Mouse (Mus musculus): ENCODE results near the gene Tiam1. TPM values are rescaled to one million over a fixed set of nuclear protein-coding genes. Genes with fewer than 3 reads are reported as not detected.

Gene Tiam1
- polyA plus RNA-seq, 1 experiment from 2014 or later = 24.1 TPM

DNA sequence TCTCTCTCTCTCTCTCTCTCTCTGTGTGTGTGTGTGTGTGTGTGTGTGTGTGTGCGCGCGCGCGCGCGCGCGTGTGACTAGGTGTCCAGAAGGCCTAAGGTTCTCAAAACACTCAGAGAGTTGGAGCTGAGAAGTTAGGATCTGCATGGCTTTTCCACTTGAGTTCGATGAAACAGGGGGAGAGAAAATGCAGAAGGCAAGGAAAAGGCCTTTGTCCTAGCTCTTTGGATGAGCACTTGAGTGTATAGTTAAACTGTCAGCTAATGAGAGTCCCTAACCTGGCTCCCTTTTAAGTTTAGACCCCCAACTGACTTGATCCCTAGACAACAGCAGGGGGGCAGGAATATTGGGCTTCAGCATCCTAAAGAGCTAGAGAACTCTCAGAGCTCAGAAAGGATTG lies 3.0 kb downstream of the Tiam1 start:
- Histone ChIP-seq H3K9ac (ENCODE audit: low read length) (no peak overlapping the region), H3K4me1 (ENCODE audit: control insufficient read depth, insufficient read depth, low read length) (peaks cover 15% of the 10 kb centered on the region), H3K36me3 (ENCODE audit: control insufficient read depth, insufficient read depth, low read length) (no peaks in the 10 kb centered on the region), H3K27me3 (ENCODE audit: control insufficient read depth, insufficient read depth, low read length) (no peaks in the 10 kb centered on the region), H3K4me2 (ENCODE audit: low read depth, low read length) (no peak overlapping the region), H3K27ac (ENCODE audit: low read length) (no peak overlapping the region), H3K4me3 (replicated peaks; ENCODE audit: low read length) (no peak overlapping the region), H3K9me3 (replicated peaks; ENCODE audit: control insufficient read depth, low read length) (no peaks in the 10 kb centered on the region)
- WGBS = 90% methylated on average over 10 of the region's 10 CpGs
- ATAC-seq (ENCODE audit: insufficient read depth, low FRiP score) = no peak

GRCm38 (mm10) chr16:90139696-90140095 lies 3.9 kb downstream of the Tiam1 start:
- Histone ChIP-seq H3K4me3 (replicated peaks; ENCODE audit: low read length) (no peak overlapping the region), H3K27me3 (ENCODE audit: control insufficient read depth, insufficient read depth, low read length) (no peaks in the 10 kb centered on the region), H3K9ac (ENCODE audit: low read length) (0 out of 2 replicates have a peak overlapping the region, but pooled peaks have one; percentile 2), H3K27ac (ENCODE audit: low read length) (no peak overlapping the region), H3K4me2 (ENCODE audit: low read depth, low read length) (no peak overlapping the region), H3K36me3 (ENCODE audit: control insufficient read depth, insufficient read depth, low read length) (no peaks in the 10 kb centered on the region), H3K9me3 (replicated peaks; ENCODE audit: control insufficient read depth, low read length) (no peaks in the 10 kb centered on the region), H3K4me1 (ENCODE audit: control insufficient read depth, insufficient read depth, low read length) (peaks cover 14% of the 10 kb centered on the region)
- WGBS = 44% methylated on average over 9 of the region's 9 CpGs
- ATAC-seq (ENCODE audit: insufficient read depth, low FRiP score) = no peak

- Histone ChIP-seq H3K9ac (ENCODE audit: low read length) (no peak overlapping the region), H3K4me1 (ENCODE audit: control insufficient read depth, insufficient read depth, low read length) (peaks cover 11% of the 10 kb centered on the region), H3K36me3 (ENCODE audit: control insufficient read depth, insufficient read depth, low read length) (no peaks in the 10 kb centered on the region), H3K9me3 (replicated peaks; ENCODE audit: control insufficient read depth, low read length) (no peaks in the 10 kb centered on the region), H3K27ac (ENCODE audit: low read length) (no peak overlapping the region), H3K4me2 (ENCODE audit: low read depth, low read length) (no peak overlapping the region), H3K4me3 (replicated peaks; ENCODE audit: low read length) (no peak overlapping the region), H3K27me3 (ENCODE audit: control insufficient read depth, insufficient read depth, low read length) (no peaks in the 10 kb centered on the region)
- 79% methylated on average over 12 of the region's 12 CpGs for WGBS
- no peak for ATAC-seq (ENCODE audit: insufficient read depth, low FRiP score)
These were observed 5.4 kb downstream of the Tiam1 start for GRCm38 (mm10) chr16:90138151-90138550.

DNA sequence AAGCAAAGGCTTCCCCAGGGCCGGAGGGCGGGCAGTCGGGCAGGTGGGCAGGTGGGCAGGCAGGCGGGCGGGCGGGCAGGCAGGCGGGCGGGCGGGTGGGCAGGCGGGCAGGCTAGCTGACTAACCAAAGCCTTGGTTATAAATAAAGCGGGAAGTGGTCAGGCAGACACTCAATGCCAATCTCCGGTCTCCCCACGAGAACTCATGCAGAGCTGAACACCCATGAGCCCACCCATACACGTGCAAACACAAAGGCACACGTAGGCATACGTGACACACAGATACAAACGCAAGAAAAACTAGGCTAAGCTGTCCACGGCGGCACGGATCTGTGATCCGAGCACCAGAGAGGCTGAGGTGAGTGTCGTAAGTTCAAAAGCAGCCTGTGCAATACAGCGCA lies 6.4 kb downstream of the Tiam1 start:
- Histone ChIP-seq H3K27ac (ENCODE audit: low read length) (no peak overlapping the region), H3K27me3 (ENCODE audit: control insufficient read depth, insufficient read depth, low read length) (no peaks in the 10 kb centered on the region), H3K36me3 (ENCODE audit: control insufficient read depth, insufficient read depth, low read length) (no peaks in the 10 kb centered on the region), H3K9me3 (replicated peaks; ENCODE audit: control insufficient read depth, low read length) (no peaks in the 10 kb centered on the region), H3K4me3 (replicated peaks; ENCODE audit: low read length) (no peak overlapping the region), H3K9ac (ENCODE audit: low read length) (no peak overlapping the region), H3K4me2 (ENCODE audit: low read depth, low read length) (no peak overlapping the region), H3K4me1 (ENCODE audit: control insufficient read depth, insufficient read depth, low read length) (peaks cover 8% of the 10 kb centered on the region)
- no peak for ATAC-seq (ENCODE audit: insufficient read depth, low FRiP score)
- 93% methylated on average over 23 of the region's 23 CpGs for WGBS

GRCm38 (mm10) chr16:90135580-90135979 lies 8.0 kb downstream of the Tiam1 start:
- Histone ChIP-seq H3K9ac (ENCODE audit: low read length) (no peak overlapping the region), H3K4me3 (replicated peaks; ENCODE audit: low read length) (no peak overlapping the region), H3K36me3 (ENCODE audit: control insufficient read depth, insufficient read depth, low read length) (no peaks in the 10 kb centered on the region), H3K4me2 (ENCODE audit: low read depth, low read length) (no peak overlapping the region), H3K27me3 (ENCODE audit: control insufficient read depth, insufficient read depth, low read length) (no peaks in the 10 kb centered on the region), H3K9me3 (replicated peaks; ENCODE audit: control insufficient read depth, low read length) (no peaks in the 10 kb centered on the region), H3K4me1 (ENCODE audit: control insufficient read depth, insufficient read depth, low read length) (no peaks in the 10 kb centered on the region), H3K27ac (ENCODE audit: low read length) (no peak overlapping the region)
- 91% methylated on average over 3 of the region's 3 CpGs for WGBS
- no peak for ATAC-seq (ENCODE audit: insufficient read depth, low FRiP score)

DNA sequence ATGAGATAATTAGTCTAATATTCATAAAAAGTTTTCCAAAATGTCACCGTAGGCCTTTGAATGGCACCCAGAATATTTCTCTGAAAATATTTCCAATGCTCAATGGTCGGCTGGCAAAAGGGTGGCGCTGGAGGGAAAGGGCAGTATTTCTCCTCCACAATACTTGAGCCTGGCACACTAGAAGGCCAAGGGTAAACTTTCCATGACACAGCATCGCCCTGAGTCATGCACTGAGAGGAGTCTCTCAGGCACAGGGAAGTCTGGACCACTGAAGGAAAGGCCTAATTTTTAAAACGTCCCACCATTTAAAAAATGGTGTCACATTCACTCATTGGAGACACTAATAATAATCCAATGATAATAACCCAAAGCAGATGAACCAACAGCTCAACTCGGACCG lies 9.2 kb downstream of the Tiam1 start:
- no peak overlapping the region for H3K4me3 ChIP-seq (replicated peaks; ENCODE audit: low read length)
- H3K27me3 ChIP-seq (ENCODE audit: control insufficient read depth, insufficient read depth, low read length) = no peaks in the 10 kb centered on the region
- no peaks in the 10 kb centered on the region for H3K4me1 ChIP-seq (ENCODE audit: control insufficient read depth, insufficient read depth, low read length)
- no peak for ATAC-seq (ENCODE audit: insufficient read depth, low FRiP score)
- no peak overlapping the region for H3K27ac ChIP-seq (ENCODE audit: low read length)
- 77% methylated on average over 7 of the region's 7 CpGs for WGBS
- no peak overlapping the region for H3K9ac ChIP-seq (ENCODE audit: low read length)
- no peaks in the 10 kb centered on the region for H3K9me3 ChIP-seq (replicated peaks; ENCODE audit: control insufficient read depth, low read length)
- H3K36me3 ChIP-seq (ENCODE audit: control insufficient read depth, insufficient read depth, low read length) = no peaks in the 10 kb centered on the region
- no peak overlapping the region for H3K4me2 ChIP-seq (ENCODE audit: low read depth, low read length)

- H3K27me3 ChIP-seq (ENCODE audit: control insufficient read depth, insufficient read depth, low read length) = no peaks in the 10 kb centered on the region
- H3K36me3 ChIP-seq (ENCODE audit: control insufficient read depth, insufficient read depth, low read length) = no peaks in the 10 kb centered on the region
- H3K4me3 ChIP-seq (replicated peaks; ENCODE audit: low read length) = no peak overlapping the region
- WGBS = 57% methylated on average over 7 of the region's 7 CpGs
- H3K9ac ChIP-seq (ENCODE audit: low read length) = no peak overlapping the region
- ATAC-seq (ENCODE audit: insufficient read depth, low FRiP score) = no peak
- no peaks in the 10 kb centered on the region for H3K4me1 ChIP-seq (ENCODE audit: control insufficient read depth, insufficient read depth, low read length)
- H3K4me2 ChIP-seq (ENCODE audit: low read depth, low read length) = no peak overlapping the region
- no peak overlapping the region for H3K27ac ChIP-seq (ENCODE audit: low read length)
- no peaks in the 10 kb centered on the region for H3K9me3 ChIP-seq (replicated peaks; ENCODE audit: control insufficient read depth, low read length)
These were observed 10.8 kb downstream of the Tiam1 start for GRCm38 (mm10) chr16:90132816-90133215.

GRCm38 (mm10) chr16:90132331-90132730 lies 11.2 kb downstream of the Tiam1 start:
- H3K27me3 ChIP-seq (ENCODE audit: control insufficient read depth, insufficient read depth, low read length) = no peaks in the 10 kb centered on the region
- H3K4me3 ChIP-seq (replicated peaks; ENCODE audit: low read length) = no peak overlapping the region
- no peak for ATAC-seq (ENCODE audit: insufficient read depth, low FRiP score)
- H3K27ac ChIP-seq (ENCODE audit: low read length) = no peak overlapping the region
- no peaks in the 10 kb centered on the region for H3K36me3 ChIP-seq (ENCODE audit: control insufficient read depth, insufficient read depth, low read length)
- no peak overlapping the region for H3K9ac ChIP-seq (ENCODE audit: low read length)
- H3K4me1 ChIP-seq (ENCODE audit: control insufficient read depth, insufficient read depth, low read length) = no peaks in the 10 kb centered on the region
- H3K4me2 ChIP-seq (ENCODE audit: low read depth, low read length) = no peak overlapping the region
- H3K9me3 ChIP-seq (replicated peaks; ENCODE audit: control insufficient read depth, low read length) = no peaks in the 10 kb centered on the region
- WGBS = 38% methylated on average over 10 of the region's 10 CpGs

DNA sequence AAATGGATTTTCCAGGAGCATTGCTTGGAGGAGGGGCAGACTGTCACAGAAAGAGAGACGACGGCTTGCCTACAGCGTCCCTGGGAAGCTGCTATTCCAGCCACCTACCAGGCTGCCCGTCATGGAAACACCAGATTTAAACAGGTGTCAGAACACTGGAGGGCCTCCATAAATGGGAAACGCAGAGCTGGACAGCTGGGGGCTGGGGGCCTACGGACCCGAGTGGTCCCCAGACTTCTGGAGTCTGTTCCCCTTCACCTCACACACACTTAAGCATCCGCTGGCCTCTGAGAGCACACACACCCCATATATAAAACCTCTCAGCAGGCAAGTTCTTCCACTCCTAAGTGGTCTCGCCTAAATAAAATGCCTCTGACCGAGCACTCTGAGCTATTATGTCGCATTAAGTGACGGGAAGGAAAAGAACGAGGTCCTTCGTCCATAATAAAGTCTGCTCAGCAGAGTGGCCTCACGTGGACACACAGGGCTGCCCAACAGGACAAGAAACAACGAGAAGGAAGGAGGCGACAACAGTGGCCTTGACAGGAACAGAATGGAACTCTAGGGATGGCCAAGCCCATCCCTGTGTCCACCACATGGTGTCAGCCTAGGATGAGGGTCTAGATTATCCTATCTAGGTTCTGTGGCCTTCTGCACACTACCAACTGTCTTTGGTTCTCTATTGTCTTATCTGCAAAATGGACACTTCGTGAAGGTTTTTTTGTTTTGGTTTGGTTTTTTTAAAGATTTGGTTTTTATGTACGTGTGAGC lies 14.6 kb downstream of the Tiam1 start:
- no peak overlapping the region for H3K9ac ChIP-seq (ENCODE audit: low read length)
- no peaks in the 10 kb centered on the region for H3K27me3 ChIP-seq (ENCODE audit: control insufficient read depth, insufficient read depth, low read length)
- H3K9me3 ChIP-seq (replicated peaks; ENCODE audit: control insufficient read depth, low read length) = no peaks in the 10 kb centered on the region
- H3K4me2 ChIP-seq (ENCODE audit: low read depth, low read length) = no peak overlapping the region
- 50% methylated on average over 19 of the region's 19 CpGs for WGBS
- no peak overlapping the region for H3K4me3 ChIP-seq (replicated peaks; ENCODE audit: low read length)
- no peak overlapping the region for H3K27ac ChIP-seq (ENCODE audit: low read length)
- H3K4me1 ChIP-seq (ENCODE audit: control insufficient read depth, insufficient read depth, low read length) = peaks cover 19% of the 10 kb centered on the region; the same call in 1 of the 2 replicates
- ATAC-seq (ENCODE audit: insufficient read depth, low FRiP score) = no peak
- no peaks in the 10 kb centered on the region for H3K36me3 ChIP-seq (ENCODE audit: control insufficient read depth, insufficient read depth, low read length)

All from stomach, embryonic 16.5 days (tissue).